Mouse (Mus musculus): ENCODE results near the gene Jsrp1. TPM values are rescaled to one million over a fixed set of nuclear protein-coding genes. Genes with fewer than 3 reads are reported as not detected.

Gene Jsrp1
- total and polyA plus RNA-seq, 3 experiments = 0.39 TPM; not detected in 2

- Histone ChIP-seq H3K4me3 (ENCODE audit: control insufficient read depth in 1 of 2, insufficient read depth in 1 of 2, low read depth in 2 of 2, low read length in 2 of 2) (peak overlapping the region; percentile 97 to 98), H3K36me3 (ENCODE audit: control insufficient read depth in 1 of 2, insufficient read depth in 2 of 2, low read length in 2 of 2) (peaks cover 0 to 19% of the 10 kb centered on the region in 2 experiments; a peak in 2 of 4 replicates), H3K9me3 (replicated peaks; ENCODE audit: insufficient read depth, low read length) (no peaks in the 10 kb centered on the region), H3K27ac (ENCODE audit: control insufficient read depth, low read depth, low read length) (no peak overlapping the region), H3K79me2 (ENCODE audit: control insufficient read depth, insufficient read depth, low read length, poor library complexity) (peaks cover 23% of the 10 kb centered on the region), H3K4me1 (ENCODE audit: control insufficient read depth in 1 of 2, insufficient read depth in 2 of 2, low read length in 2 of 2) (peaks cover 8 to 24% of the 10 kb centered on the region in 2 experiments), H3K9ac (ENCODE audit: control insufficient read depth, low read depth, low read length, poor library complexity, severe bottlenecking) (peak overlapping the region; percentile 95), H3K27me3 (ENCODE audit: control insufficient read depth in 1 of 2, insufficient read depth in 2 of 2, low read length in 2 of 2) (no peaks in the 10 kb centered on the region)
- TF ChIP-seq SIN3A (IDR thresholded peaks at IDR 0.05; ENCODE audit: low read length) = peak; percentile 14; the same call in 1 of the 2 replicates
- TF ChIP-seq MYC (IDR thresholded peaks at IDR 0.05; ENCODE audit: low read depth, low read length) = no peak
- TF ChIP-seq NELFE (IDR thresholded peaks at IDR 0.05; ENCODE audit: low read depth, low read length) = 0 out of 2 replicates have a peak, but pooled peaks have one; percentile 6
- TF ChIP-seq GATA1 (IDR thresholded peaks at IDR 0.05; ENCODE audit: low read depth, low read length) = no peak
- no peak; a peak in 1 of 4 replicates for TF ChIP-seq POLR2A (IDR thresholded peaks at IDR 0.05; ENCODE audit: control insufficient read depth in 1 of 2, insufficient read depth in 1 of 2, low read depth in 1 of 2, low read length in 2 of 2, poor library complexity in 1 of 2)
- no peak for TF ChIP-seq ETS1 (IDR thresholded peaks at IDR 0.05; ENCODE audit: low read depth, low read length)
- no peak for DNase-seq (ENCODE audit: low read depth, low spot score)
Observed at GRCm38 (mm10) chr10:80827063-80827869, 14.0 kb upstream of the Jsrp1 start.

GRCm38 (mm10) chr10:80826151-80827062 is 13.1 kb upstream of the Jsrp1 start, which contains the start of gene Oaz1:
Oaz1 (plus strand) TSS chr10:80826656.
- H3K4me3 ChIP-seq (ENCODE audit: control insufficient read depth in 1 of 2, insufficient read depth in 1 of 2, low read depth in 2 of 2, low read length in 2 of 2) = peak within 1 kb of the TSS; percentile 97 to 98
- H3K9me3 ChIP-seq (replicated peaks; ENCODE audit: insufficient read depth, low read length) = no peaks in the 10 kb centered on the region
- H3K27ac ChIP-seq (ENCODE audit: control insufficient read depth, low read depth, low read length) = peak within 1 kb of the TSS; percentile 75
- H3K36me3 ChIP-seq (ENCODE audit: control insufficient read depth in 1 of 2, insufficient read depth in 2 of 2, low read length in 2 of 2) = peaks cover 0 to 19% of the 10 kb centered on the region in 2 experiments; a peak in 2 of 4 replicates
- H3K27me3 ChIP-seq (ENCODE audit: control insufficient read depth in 1 of 2, insufficient read depth in 2 of 2, low read length in 2 of 2) = no peaks in the 10 kb centered on the region
- peak; percentile 100 for DNase-seq (ENCODE audit: low read depth, low spot score)
- peak within 1 kb of the TSS; percentile 95 for H3K9ac ChIP-seq (ENCODE audit: control insufficient read depth, low read depth, low read length, poor library complexity, severe bottlenecking)
- H3K79me2 ChIP-seq (ENCODE audit: control insufficient read depth, insufficient read depth, low read length, poor library complexity) = peaks cover 23% of the 10 kb centered on the region
- H3K4me1 ChIP-seq (ENCODE audit: control insufficient read depth in 1 of 2, insufficient read depth in 2 of 2, low read length in 2 of 2) = peaks cover 9 to 24% of the 10 kb centered on the region in 2 experiments
- TF ChIP-seq RAD21 (IDR thresholded peaks at IDR 0.05; ENCODE audit: low read depth, low read length) = no peak
- TF ChIP-seq ETS1 (IDR thresholded peaks at IDR 0.05; ENCODE audit: low read depth, low read length) = peak; percentile 13; the same call in 1 of the 2 replicates
- 0 out of 2 replicates have a peak, but pooled peaks have one; percentile 15 for TF ChIP-seq ZNF384 (IDR thresholded peaks at IDR 0.05; ENCODE audit: low read depth, low read length)
- TF ChIP-seq MAZ (IDR thresholded peaks at IDR 0.05; ENCODE audit: low read depth, low read length) = no peak; the same call in 1 of the 2 replicates
- TF ChIP-seq MAX (IDR thresholded peaks at IDR 0.05; ENCODE audit: low read length) = peak; percentile 51; the same call in 1 of the 2 replicates
- TF ChIP-seq ZMIZ1 (IDR thresholded peaks at IDR 0.05; ENCODE audit: low read depth, low read length) = peak; percentile 95
- TF ChIP-seq E2F4 (IDR thresholded peaks at IDR 0.05; ENCODE audit: borderline replicate concordance, low read depth, low read length) = 0 out of 2 replicates have a peak, but pooled peaks have one; percentile 41
- no peak for TF ChIP-seq ELF1 (IDR thresholded peaks at IDR 0.05; ENCODE audit: low read depth, low read length)
- peak; percentile 35; the same call in 1 of the 2 replicates for TF ChIP-seq GATA1 (IDR thresholded peaks at IDR 0.05; ENCODE audit: low read depth, low read length)
- TF ChIP-seq USF2 (IDR thresholded peaks at IDR 0.05; ENCODE audit: borderline replicate concordance in 1 of 2, insufficient read depth in 1 of 2, low read depth in 1 of 2, low read length in 2 of 2) = no peak
- TF ChIP-seq SMC3 (IDR thresholded peaks at IDR 0.05; ENCODE audit: low read depth, low read length) = no peak
- no peak for TF ChIP-seq USF1 (IDR thresholded peaks at IDR 0.05; ENCODE audit: low read depth, low read length)
- peak; percentile 81 for TF ChIP-seq NELFE (IDR thresholded peaks at IDR 0.05; ENCODE audit: low read depth, low read length)
- peak; percentile 91 for TF ChIP-seq TBP (IDR thresholded peaks at IDR 0.05; ENCODE audit: low read depth, low read length)
- TF ChIP-seq ZKSCAN1 (IDR thresholded peaks at IDR 0.05; ENCODE audit: low read depth, low read length) = no peak
- TF ChIP-seq MXI1 (IDR thresholded peaks at IDR 0.05; ENCODE audit: low read depth, low read length) = peak; percentile 65
- no peak for TF ChIP-seq POLR2AphosphoS5 (IDR thresholded peaks at IDR 0.05; ENCODE audit: borderline replicate concordance, low read depth, low read length)
- peak; percentile 72 for TF ChIP-seq TCF12 (IDR thresholded peaks at IDR 0.05; ENCODE audit: low read depth, low read length)
- TF ChIP-seq MYB (IDR thresholded peaks at IDR 0.05; ENCODE audit: low read depth, low read length) = no peak
- TF ChIP-seq TAL1 (IDR thresholded peaks at IDR 0.05; ENCODE audit: low read length) = no peak
- peak; percentile 74 to 75 for TF ChIP-seq POLR2A (IDR thresholded peaks at IDR 0.05; ENCODE audit: control insufficient read depth in 1 of 2, insufficient read depth in 1 of 2, low read depth in 1 of 2, low read length in 2 of 2, poor library complexity in 1 of 2)
- TF ChIP-seq CHD1 (IDR thresholded peaks at IDR 0.05; ENCODE audit: low read depth, low read length) = peak; percentile 84; the same call in 1 of the 2 replicates
- no peak for TF ChIP-seq CTCF (IDR thresholded peaks at IDR 0.05 in 2 of 3, conservative IDR thresholded peaks at IDR 0.05 in 1 of 3; ENCODE audit: control insufficient read depth in 1 of 3, insufficient read depth in 1 of 3, low read depth in 2 of 3, low read length in 3 of 3, poor library complexity in 1 of 3, severe bottlenecking in 1 of 3)
- TF ChIP-seq ZC3H11A (IDR thresholded peaks at IDR 0.05; ENCODE audit: low read depth, low read length) = no peak
